Mouse (Mus musculus): ENCODE data around the gene Gm17387. TPM values are rescaled to one million over a fixed set of nuclear protein-coding genes. Genes with fewer than 3 reads are reported as not detected.

Gm17387 gene
- polyA plus RNA-seq (2015; fragmentation: Nextera tagmentation; extraction: Ambion mirVana) = not detected in 2 replicates

DNA sequence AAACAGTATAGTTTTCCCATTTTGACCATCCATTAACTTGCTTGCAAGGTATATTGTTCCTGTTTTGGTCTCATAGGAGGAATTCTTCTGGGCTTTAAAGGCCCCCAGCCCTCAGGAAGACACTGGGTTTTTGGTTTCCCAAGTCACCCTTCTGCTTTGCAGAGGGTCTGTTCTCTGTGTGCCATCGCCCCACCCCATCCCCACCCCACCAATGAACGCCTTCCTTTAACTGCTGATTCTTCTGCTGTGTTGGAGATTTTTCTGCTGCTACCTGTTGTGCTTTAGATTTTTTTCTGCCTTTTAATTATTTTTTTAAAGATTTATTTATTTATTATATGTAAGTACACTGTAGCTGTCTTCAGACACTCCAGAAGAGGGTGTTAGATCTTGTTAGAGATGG is at the start of gene Gm17387:
Gene Gm17387 (plus strand): TSS at position 301 of the 400 bp plus-strand sequence.

DNA sequence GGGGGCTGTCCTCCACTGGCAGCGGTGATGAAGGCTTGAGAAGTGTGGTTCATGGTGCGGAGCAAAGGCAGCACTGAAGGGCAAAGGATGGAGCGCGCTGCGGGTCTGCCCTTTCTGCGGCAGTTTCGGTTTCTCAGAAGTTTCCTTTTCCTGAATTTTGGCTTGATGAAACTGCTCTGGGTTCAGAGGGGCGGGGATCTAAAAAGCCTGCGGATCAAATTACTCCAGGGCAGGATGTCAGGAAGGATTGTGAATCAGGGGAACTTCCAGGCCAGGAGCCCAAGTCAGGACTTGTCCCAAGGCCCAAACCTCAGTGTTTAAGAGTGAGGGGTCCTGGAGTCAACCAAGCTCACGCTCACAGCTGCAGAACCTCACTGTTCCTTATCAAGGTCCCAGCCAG is 18.3 kb upstream of the Gm17387 start, which contains the start of gene Ifitm3:
Gene Ifitm3 (minus strand): TSS at position 178 of the 400 bp plus-strand sequence.

DNA sequence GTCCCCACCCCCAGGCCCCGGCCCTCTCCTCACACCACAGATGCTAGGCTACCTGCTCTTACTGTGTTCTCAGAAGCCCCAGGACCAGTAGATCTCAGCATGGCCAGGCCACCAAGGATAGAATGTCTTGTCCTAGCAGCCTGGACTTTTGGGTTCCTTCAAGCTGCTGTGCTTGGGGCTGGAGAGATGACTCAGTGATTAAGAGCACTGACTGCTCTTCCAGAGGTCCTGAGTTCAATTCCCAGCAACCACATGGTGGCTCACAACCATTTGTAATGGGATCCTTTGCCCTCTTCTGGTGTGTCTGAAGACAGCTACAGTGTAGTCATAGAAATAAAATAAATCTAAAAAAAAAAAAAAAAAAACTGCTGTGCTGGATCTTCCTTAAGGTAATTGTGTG is 11.1 kb upstream of the Gm17387 start, which contains the start of gene Ifitm6:
Gene Ifitm6 (minus strand): TSS at position 101 of the 400 bp plus-strand sequence.

DNA sequence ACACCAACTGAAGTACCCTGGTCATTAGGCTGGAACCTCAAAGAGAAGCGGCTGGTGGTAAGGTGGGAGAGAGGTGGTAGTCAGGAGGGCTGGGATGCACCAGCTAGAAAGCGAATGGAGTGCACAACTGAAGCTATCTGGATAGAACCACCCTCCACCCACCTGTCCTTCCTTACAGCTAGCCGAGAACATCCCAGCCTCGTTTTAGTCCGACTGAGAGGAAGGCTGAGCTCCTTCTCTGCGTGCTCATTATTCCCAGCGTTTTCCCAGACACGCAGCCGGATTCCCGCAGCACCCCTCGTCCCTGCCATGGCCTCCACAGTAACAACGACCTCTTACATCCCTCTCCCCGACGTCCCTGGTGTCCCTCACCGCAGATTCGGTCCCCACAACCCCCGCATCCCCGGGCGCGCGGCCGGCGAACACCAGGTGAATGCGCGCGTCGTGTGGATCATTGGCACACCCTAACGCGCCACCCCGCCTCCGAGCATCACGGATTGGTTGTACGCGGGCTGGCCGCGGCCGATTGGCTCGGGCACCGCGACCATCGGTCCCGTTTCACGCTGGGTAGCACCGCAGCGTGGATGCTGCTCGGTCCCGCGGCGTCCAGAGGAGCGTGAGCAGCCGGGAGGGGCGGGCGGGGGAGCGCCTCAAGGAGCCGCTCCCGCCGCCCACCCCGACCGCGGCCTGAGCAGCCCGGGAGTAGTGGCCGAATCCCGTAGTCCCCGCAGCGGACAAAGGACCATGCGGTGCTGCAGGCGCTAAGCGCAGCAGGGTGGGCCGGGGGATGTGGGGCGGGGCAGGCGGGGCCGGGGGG is 31.7 kb downstream of the Gm17387 start, which contains the start of gene B4galnt4:
Gene B4galnt4 (plus strand): TSS at position 679 of the 817 bp plus-strand sequence.

DNA sequence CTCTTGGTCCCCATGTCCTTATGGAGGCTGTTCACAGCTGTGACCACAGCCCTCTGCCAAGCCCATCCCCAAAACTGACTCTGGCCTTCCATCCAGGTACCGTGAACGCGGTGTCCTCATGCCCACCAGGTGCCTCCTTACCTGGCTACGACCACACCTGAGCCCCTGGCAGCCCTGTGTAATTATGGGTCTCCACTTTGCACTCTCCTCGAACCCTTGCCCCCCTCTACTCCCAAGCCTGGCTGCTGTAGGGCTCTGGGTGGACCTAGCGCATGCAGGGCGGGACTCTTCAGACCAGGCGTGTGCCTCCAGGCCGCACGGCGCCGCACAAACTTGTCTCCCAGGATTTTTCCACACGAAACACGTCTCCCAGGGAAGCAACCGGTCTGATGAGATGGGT is 48.9 kb downstream of the Gm17387 start, which contains the start of gene Pkp3:
Gene Pkp3 (plus strand): TSS at position 378 of the 400 bp plus-strand sequence.

Other genes starting within 250 kb of the Gm17387 start
- gene Syce1, start 241.3 kb upstream of the Gm17387 start, polyA plus RNA-seq (2015; fragmentation: Nextera tagmentation; extraction: Ambion mirVana) = 0.19 and 0.25 TPM in 2 replicates
- gene Zfp941, start 207.0 kb upstream of the Gm17387 start, polyA plus RNA-seq (2015; fragmentation: Nextera tagmentation; extraction: Ambion mirVana) = 0.55 and 0.98 TPM in 2 replicates
- gene Urah, start 194.1 kb upstream of the Gm17387 start, polyA plus RNA-seq (2015; fragmentation: Nextera tagmentation; extraction: Ambion mirVana) = 9.5 and 11.1 TPM in 2 replicates
- gene Scgb1c1, start 183.6 kb upstream of the Gm17387 start, polyA plus RNA-seq (2015; fragmentation: Nextera tagmentation; extraction: Ambion mirVana) = not detected in 2 replicates
- gene Odf3, start 181.3 kb upstream of the Gm17387 start, polyA plus RNA-seq (2015; fragmentation: Nextera tagmentation; extraction: Ambion mirVana) = 0.14 TPM in 1 of 2 replicates, not detected in the other
- gene Gm45785, start 172.8 kb upstream of the Gm17387 start, polyA plus RNA-seq (2015; fragmentation: Nextera tagmentation; extraction: Ambion mirVana) = not detected in 2 replicates
- gene Ric8a, start 172.2 kb upstream of the Gm17387 start, polyA plus RNA-seq (2015; fragmentation: Nextera tagmentation; extraction: Ambion mirVana) = 50.8 and 53.1 TPM in 2 replicates
- gene Bet1l, start 171.6 kb upstream of the Gm17387 start, polyA plus RNA-seq (2015; fragmentation: Nextera tagmentation; extraction: Ambion mirVana) = 39.9 and 50.6 TPM in 2 replicates
- 160 and 172 TPM in 2 replicates for gene Psmd13, start 147.2 kb upstream of the Gm17387 start, polyA plus RNA-seq (2015; fragmentation: Nextera tagmentation; extraction: Ambion mirVana)
- 16.6 and 18.1 TPM in 2 replicates for gene Sirt3, start 146.8 kb upstream of the Gm17387 start, polyA plus RNA-seq (2015; fragmentation: Nextera tagmentation; extraction: Ambion mirVana)
- gene Cox8b, start 128.7 kb upstream of the Gm17387 start, polyA plus RNA-seq (2015; fragmentation: Nextera tagmentation; extraction: Ambion mirVana) = 0.43 and 0.74 TPM in 2 replicates
- gene Nlrp6, start 108.2 kb upstream of the Gm17387 start, polyA plus RNA-seq (2015; fragmentation: Nextera tagmentation; extraction: Ambion mirVana) = 0.08 and 0.22 TPM in 2 replicates
- gene Pgghg, start 87.7 kb upstream of the Gm17387 start, polyA plus RNA-seq (2015; fragmentation: Nextera tagmentation; extraction: Ambion mirVana) = 17.1 and 17.4 TPM in 2 replicates
- gene Ifitm5, start 78.8 kb upstream of the Gm17387 start, polyA plus RNA-seq (2015; fragmentation: Nextera tagmentation; extraction: Ambion mirVana) = 1.1 and 1.4 TPM in 2 replicates
- 0.60 and 0.79 TPM in 2 replicates for gene Gm45717, start 73.2 kb upstream of the Gm17387 start, polyA plus RNA-seq (2015; fragmentation: Nextera tagmentation; extraction: Ambion mirVana)
- gene Ifitm2, start 73.1 kb upstream of the Gm17387 start, polyA plus RNA-seq (2015; fragmentation: Nextera tagmentation; extraction: Ambion mirVana) = 1,342 and 1,631 TPM in 2 replicates
- gene Ifitm1, start 61.9 kb upstream of the Gm17387 start, polyA plus RNA-seq (2015; fragmentation: Nextera tagmentation; extraction: Ambion mirVana) = 156 and 219 TPM in 2 replicates
- 730 and 992 TPM in 2 replicates for gene Ifitm3, start 18.4 kb upstream of the Gm17387 start, polyA plus RNA-seq (2015; fragmentation: Nextera tagmentation; extraction: Ambion mirVana)
- gene Ifitm6, start 11.2 kb upstream of the Gm17387 start, polyA plus RNA-seq (2015; fragmentation: Nextera tagmentation; extraction: Ambion mirVana) = 0.67 and 3.1 TPM in 2 replicates
- 0.25 and 0.40 TPM in 2 replicates for gene B4galnt4, start 32.0 kb downstream of the Gm17387 start, polyA plus RNA-seq (2015; fragmentation: Nextera tagmentation; extraction: Ambion mirVana)
- gene Pkp3, start 49.1 kb downstream of the Gm17387 start, polyA plus RNA-seq (2015; fragmentation: Nextera tagmentation; extraction: Ambion mirVana) = 29.1 and 32.9 TPM in 2 replicates
- 4.8 and 5.7 TPM in 2 replicates for gene Sigirr, start 71.4 kb downstream of the Gm17387 start, polyA plus RNA-seq (2015; fragmentation: Nextera tagmentation; extraction: Ambion mirVana)
- 3.7 and 5.5 TPM in 2 replicates for gene Ano9, start 88.7 kb downstream of the Gm17387 start, polyA plus RNA-seq (2015; fragmentation: Nextera tagmentation; extraction: Ambion mirVana)
- 30.7 and 33.0 TPM in 2 replicates for gene Ptdss2, start 93.3 kb downstream of the Gm17387 start, polyA plus RNA-seq (2015; fragmentation: Nextera tagmentation; extraction: Ambion mirVana)
- 194 and 223 TPM in 2 replicates for gene Rnh1, start 143.7 kb downstream of the Gm17387 start, polyA plus RNA-seq (2015; fragmentation: Nextera tagmentation; extraction: Ambion mirVana)
- gene Hras, start 164.9 kb downstream of the Gm17387 start, polyA plus RNA-seq (2015; fragmentation: Nextera tagmentation; extraction: Ambion mirVana) = 116 and 122 TPM in 2 replicates
- gene Lrrc56, start 165.0 kb downstream of the Gm17387 start, polyA plus RNA-seq (2015; fragmentation: Nextera tagmentation; extraction: Ambion mirVana) = 2.4 and 3.4 TPM in 2 replicates
- gene Lmntd2, start 184.9 kb downstream of the Gm17387 start, polyA plus RNA-seq (2015; fragmentation: Nextera tagmentation; extraction: Ambion mirVana) = 1.4 and 1.7 TPM in 2 replicates
- gene Rassf7, start 186.7 kb downstream of the Gm17387 start, polyA plus RNA-seq (2015; fragmentation: Nextera tagmentation; extraction: Ambion mirVana) = 72.5 and 76.7 TPM in 2 replicates
- 27.5 and 28.3 TPM in 2 replicates for gene Phrf1, start 199.7 kb downstream of the Gm17387 start, polyA plus RNA-seq (2015; fragmentation: Nextera tagmentation; extraction: Ambion mirVana)
- gene Irf7, start 237.3 kb downstream of the Gm17387 start, polyA plus RNA-seq (2015; fragmentation: Nextera tagmentation; extraction: Ambion mirVana) = 11.5 and 15.7 TPM in 2 replicates
- 0.06 TPM in 1 of 2 replicates, not detected in the other for gene Cdhr5, start 247.7 kb downstream of the Gm17387 start, polyA plus RNA-seq (2015; fragmentation: Nextera tagmentation; extraction: Ambion mirVana)

Measured in urinary bladder, postnatal 0 days (tissue).